Mouse (Mus musculus) forebrain, postnatal 0 days (tissue): Measurements from ENCODE around the gene Crhr2. TPM values are rescaled to one million over a fixed set of nuclear protein-coding genes. Genes with fewer than 3 reads are reported as not detected.

ENCODE experiments used
- ATAC-seq: fragments of 200-750 bp; cut with Nextera tagmentation; 2 replicates; pipeline ENCODE4 v1.8.0; 2017; ENCODE audit warnings: mild to moderate bottlenecking, moderate library complexity
- DNase-seq: peaks from one replicate; pipeline ENCODE4 v3.0.0-alpha.2; 2015
- H3K27ac ChIP-seq: fragments of 300-500 bp; sonication (generic); 2 replicates; pipeline ENCODE4 v1.5.1; 2014; ENCODE audit warnings: low read depth, mild to moderate bottlenecking, antibody characterized with exemption, low read length, moderate library complexity, mixed read lengths
- H3K27me3 ChIP-seq: fragments of 300-500 bp; sonication (generic); 2 replicates; pipeline ENCODE4 v1.6.1; 2014; ENCODE audit warnings: mild to moderate bottlenecking, low read length, mixed read lengths; ENCODE audit not compliant: insufficient read depth
- H3K36me3 ChIP-seq: fragments of 300-500 bp; sonication (generic); 2 replicates; pipeline ENCODE4 v1.6.1; 2014; ENCODE audit warnings: mild to moderate bottlenecking, moderate library complexity; ENCODE audit not compliant: insufficient read depth
- H3K4me1 ChIP-seq: fragments of 300-500 bp; sonication (generic); 2 replicates; pipeline ENCODE4 v1.6.1; 2014; ENCODE audit warnings: antibody characterized with exemption; ENCODE audit not compliant: insufficient read depth
- H3K4me2 ChIP-seq: fragments of 300-500 bp; sonication (generic); 2 replicates; pipeline ENCODE4 v1.6.1; 2014; ENCODE audit warnings: low read depth, mild to moderate bottlenecking, moderate library complexity
- H3K4me3 ChIP-seq: fragments of 300-500 bp; sonication (generic); 2 replicates; pipeline ENCODE4 v1.5.1; 2014; ENCODE audit warnings: low read depth, low read length, mixed read lengths
- H3K9ac ChIP-seq: fragments of 300-500 bp; sonication (generic); 2 replicates; pipeline ENCODE4 v1.6.1; 2014; ENCODE audit warnings: mild to moderate bottlenecking
- H3K9me3 ChIP-seq: fragments of 300-500 bp; sonication (generic); 2 replicates; pipeline ENCODE4 v1.6.1; 2016; ENCODE audit warnings: low read length
- CTCF ChIP-seq: sonication (generic); IDR thresholded peaks from 2 replicates; pipeline ENCODE4 v1.5.1; 2016; ENCODE audit warnings: antibody characterized with exemption, control low read depth, low read depth
- WGBS: fragments of 180-500 bp; shearing (Covaris S2); extraction: QIAGEN DNeasy Blood & Tissue Kit; methylation state at CpG from one replicate; pipeline ENCODE4 v1.1.7; 2014; 5-methylcytosine and 5-hydroxymethylcytosine counted together
- polyA plus RNA-seq: library from polyadenylated mRNA; unstranded; fragments of >200 nt; fragmentation: Nextera tagmentation; extraction: Ambion mirVana; gene quantifications from 2 replicates; pipeline ENCODE4 v1.2.1, GENCODE M21; 2015
- total RNA-seq: library from RNA; depleted of rRNA; stranded (reverse); fragments of >200 nt; gene quantifications from 2 replicates; pipeline ENCODE4 v1.2.3, GENCODE M21; 2014; rRNA removed

Crhr2 gene
- total and polyA plus RNA-seq, 2 experiments from 2014 or later, result 1.3 to 1.6 TPM

- 97% methylated on average over 10 of the region's 10 CpGs for WGBS
- no peak overlapping the region for H3K27ac ChIP-seq
These were observed 83.6 kb downstream of the Crhr2 start for GRCm38 (mm10) chr6:55049186-55049585.

GRCm38 (mm10) chr6:55045326-55045725 lies 87.5 kb downstream of the Crhr2 start:
- no peaks in the 10 kb centered on the region for H3K9me3 ChIP-seq
- H3K4me2 ChIP-seq, result no peak overlapping the region
- WGBS, result 65% methylated on average over 1 of the region's 1 CpGs
- H3K36me3 ChIP-seq, result peaks cover 29% of the 10 kb centered on the region
- no peak for DNase-seq
- ATAC-seq, result no peak
- no peak overlapping the region for H3K9ac ChIP-seq
- H3K4me3 ChIP-seq, result no peak overlapping the region
- no peak for TF ChIP-seq CTCF
- no peaks in the 10 kb centered on the region for H3K27me3 ChIP-seq
- H3K4me1 ChIP-seq, result no peaks in the 10 kb centered on the region
- H3K27ac ChIP-seq, result no peak overlapping the region

More at GRCm38 (mm10) chr6:55049186-55049585, 83.6 kb downstream of the Crhr2 start:
- no peak overlapping the region for H3K4me3 ChIP-seq
- no peak for ATAC-seq
- no peaks in the 10 kb centered on the region for H3K4me1 ChIP-seq
- H3K9ac ChIP-seq, result no peak overlapping the region
- H3K27me3 ChIP-seq, result no peaks in the 10 kb centered on the region
- H3K4me2 ChIP-seq, result no peak overlapping the region
- TF ChIP-seq CTCF, result no peak
- no peak for DNase-seq
- H3K36me3 ChIP-seq, result peaks cover 62% of the 10 kb centered on the region
- H3K9me3 ChIP-seq, result no peaks in the 10 kb centered on the region

GRCm38 (mm10) chr6:55044542-55044941 lies 88.3 kb downstream of the Crhr2 start:
- Histone ChIP-seq H3K4me2 (no peak overlapping the region), H3K4me3 (no peak overlapping the region), H3K27me3 (no peaks in the 10 kb centered on the region), H3K36me3 (peaks cover 21% of the 10 kb centered on the region), H3K4me1 (no peaks in the 10 kb centered on the region), H3K9ac (no peak overlapping the region), H3K27ac (no peak overlapping the region), H3K9me3 (no peaks in the 10 kb centered on the region)
- TF ChIP-seq CTCF, result no peak
- WGBS, result 53% methylated on average over 5 of the region's 5 CpGs
- ATAC-seq (peak; percentile 48; the same call in 1 of the 2 replicates), DNase-seq (no peak)

GRCm38 (mm10) chr6:55043206-55043605 lies 89.6 kb downstream of the Crhr2 start:
- 86% methylated on average over 8 of the region's 8 CpGs for WGBS
- no peak for DNase-seq
- H3K4me3 ChIP-seq, result no peak overlapping the region
- no peak overlapping the region for H3K27ac ChIP-seq
- H3K36me3 ChIP-seq, result peaks cover 9% of the 10 kb centered on the region
- ATAC-seq, result no peak
- H3K9me3 ChIP-seq, result no peaks in the 10 kb centered on the region
- no peak overlapping the region for H3K9ac ChIP-seq
- TF ChIP-seq CTCF, result no peak
- 0 out of 2 replicates have a peak, but pooled peaks cover 3% of the 10 kb centered on the region for H3K4me1 ChIP-seq
- no peaks in the 10 kb centered on the region for H3K27me3 ChIP-seq
- H3K4me2 ChIP-seq, result no peak overlapping the region

Other genes with a start within 250 kb of the Crhr2 start
- 1.8 and 2.3 TPM in 2 replicates for gene Nod1, start 160.4 kb downstream of the Crhr2 start, total RNA-seq
- gene Nod1, start 160.4 kb downstream of the Crhr2 start, polyA plus RNA-seq, result 1.5 and 2.0 TPM in 2 replicates
- 2.8 and 3.7 TPM in 2 replicates for gene Ggct, start 140.1 kb downstream of the Crhr2 start, total RNA-seq
- gene Ggct, start 140.1 kb downstream of the Crhr2 start, polyA plus RNA-seq, result 22.2 and 26.6 TPM in 2 replicates
- gene Gars, start 95.0 kb downstream of the Crhr2 start, total RNA-seq, result 180 and 191 TPM in 2 replicates
- gene Gars, start 95.0 kb downstream of the Crhr2 start, polyA plus RNA-seq, result 222 TPM in 2 replicates
- not detected in 2 replicates for gene Inmt, start 42.0 kb upstream of the Crhr2 start, total RNA-seq
- gene Inmt, start 42.0 kb upstream of the Crhr2 start, polyA plus RNA-seq, result 0.13 TPM in 1 of 2 replicates, not detected in the other
- 11.9 and 16.8 TPM in 2 replicates for gene Mindy4, start 70.4 kb upstream of the Crhr2 start, total RNA-seq
- gene Mindy4, start 70.4 kb upstream of the Crhr2 start, polyA plus RNA-seq, result 9.3 and 12.5 TPM in 2 replicates
- gene Aqp1, start 203.4 kb upstream of the Crhr2 start, total RNA-seq, result 10.3 and 13.0 TPM in 2 replicates
- gene Aqp1, start 203.4 kb upstream of the Crhr2 start, polyA plus RNA-seq, result 11.0 and 11.9 TPM in 2 replicates
- not detected in 2 replicates for gene Ghrhr, start 243.3 kb upstream of the Crhr2 start, total RNA-seq
- gene Ghrhr, start 243.3 kb upstream of the Crhr2 start, polyA plus RNA-seq, result not detected in 2 replicates